Mouse (Mus musculus): Measurements from ENCODE around the gene Krt7. TPM values are rescaled to one million over a fixed set of nuclear protein-coding genes. Genes with fewer than 3 reads are reported as not detected.

Gene Krt7
- total and polyA plus RNA-seq, 3 experiments: 0.55 to 2.5 (median 0.81) TPM

GRCm38 (mm10) chr15:101454774-101455173, 43.9 kb downstream of the Krt7 start:
- Histone ChIP-seq H3K79me2 (replicated peaks; ENCODE audit: control insufficient read depth, extremely low read depth, insufficient read depth, poor library complexity, severe bottlenecking) (no peaks in the 10 kb centered on the region), H3K4me2 (ENCODE audit: insufficient read depth, low read depth, poor library complexity, severe bottlenecking) (no peak overlapping the region), H3K27me3 (replicated peaks) (peaks cover 78% of the 10 kb centered on the region), H3K9ac (ENCODE audit: insufficient read depth, low read depth) (no peak overlapping the region), H3K4me1 (ENCODE audit: control insufficient read depth in 1 of 2, insufficient read depth in 2 of 2) (no peaks in the 10 kb centered on the region), H3K9me3 (replicated peaks; ENCODE audit: low read length) (peaks cover 17% of the 10 kb centered on the region), H3K36me3 (replicated peaks in 1 of 2; ENCODE audit: control insufficient read depth in 1 of 2, insufficient read depth in 1 of 2, low read length in 1 of 2) (no peaks in the 10 kb centered on the region), H3K27ac (ENCODE audit: insufficient read depth, low read depth) (no peak overlapping the region), H3K4me3 (replicated peaks in 1 of 3; ENCODE audit: low read depth in 2 of 3, low read length in 2 of 3, poor library complexity in 1 of 3) (no peak overlapping the region)
- no peak for DNase-seq (ENCODE audit: extremely low read depth)
- in situ Hi-C loops (cut with MboI; ENCODE audit: low pct_ligation_motif_present, low pct_unique_long_range_greater_than_20kb, low sequenced_read_pairs) (loop anchor here (10.0 kb wide), 1 partner anchor 110 kb away; no protein-coding TSS in a partner anchor), dilution Hi-C loops (cut with MboI; ENCODE audit: extremely low pct_ligation_motif_present, extremely low pct_unique_long_range_greater_than_20kb, low sequenced_read_pairs) (no loop called here)
- TF ChIP-seq MXI1 (IDR thresholded peaks at IDR 0.05; ENCODE audit: low read depth, low read length) (no peak), ZMIZ1 (IDR thresholded peaks at IDR 0.05; ENCODE audit: low read depth, low read length) (no peak), BHLHE40 (IDR thresholded peaks at IDR 0.05; ENCODE audit: low read depth, low read length) (no peak), NELFE (IDR thresholded peaks at IDR 0.05; ENCODE audit: low read depth, low read length) (no peak)

GRCm38 (mm10) chr15:101455292-101455691, 44.4 kb downstream of the Krt7 start:
- H3K36me3 ChIP-seq (replicated peaks in 1 of 2; ENCODE audit: control insufficient read depth in 1 of 2, insufficient read depth in 1 of 2, low read length in 1 of 2): no peaks in the 10 kb centered on the region
- TF ChIP-seq ZKSCAN1 (IDR thresholded peaks at IDR 0.05; ENCODE audit: borderline replicate concordance, low read depth, low read length) (no peak), RCOR1 (conservative IDR thresholded peaks at IDR 0.05; ENCODE audit: low read depth, low read length) (no peak), EP300 (IDR thresholded peaks at IDR 0.05; ENCODE audit: low read length) (no peak), E2F4 (IDR thresholded peaks at IDR 0.05; ENCODE audit: insufficient replicate concordance, low read depth, low read length) (no peak), MAFK (IDR thresholded peaks at IDR 0.05; ENCODE audit: insufficient replicate concordance, low read length) (no peak), IRF4 (IDR thresholded peaks at IDR 0.05; ENCODE audit: low read depth, low read length) (no peak), CHD1 (IDR thresholded peaks at IDR 0.05; ENCODE audit: low read depth, low read length) (no peak), NELFE (IDR thresholded peaks at IDR 0.05; ENCODE audit: low read depth, low read length) (no peak), MAX (IDR thresholded peaks at IDR 0.05; ENCODE audit: low read length) (no peak)
- peaks cover 17% of the 10 kb centered on the region for H3K9me3 ChIP-seq (replicated peaks; ENCODE audit: low read length)
- H3K27ac ChIP-seq (ENCODE audit: insufficient read depth, low read depth): no peak overlapping the region
- DNase-seq (ENCODE audit: extremely low read depth): no peak
- dilution Hi-C loops (cut with MboI; ENCODE audit: extremely low pct_ligation_motif_present, extremely low pct_unique_long_range_greater_than_20kb, low sequenced_read_pairs): no loop called here
- no peak overlapping the region for H3K4me2 ChIP-seq (ENCODE audit: insufficient read depth, low read depth, poor library complexity, severe bottlenecking)
- no peaks in the 10 kb centered on the region for H3K4me1 ChIP-seq (ENCODE audit: control insufficient read depth in 1 of 2, insufficient read depth in 2 of 2)
- in situ Hi-C loops (cut with MboI; ENCODE audit: low pct_ligation_motif_present, low pct_unique_long_range_greater_than_20kb, low sequenced_read_pairs): loop anchor here (10.0 kb wide), 1 partner anchor 110 kb away; no protein-coding TSS in a partner anchor
- no peak overlapping the region for H3K9ac ChIP-seq (ENCODE audit: insufficient read depth, low read depth)
- H3K4me3 ChIP-seq (replicated peaks in 1 of 3; ENCODE audit: low read depth in 2 of 3, low read length in 2 of 3, poor library complexity in 1 of 3): no peak overlapping the region
- H3K79me2 ChIP-seq (replicated peaks; ENCODE audit: control insufficient read depth, extremely low read depth, insufficient read depth, poor library complexity, severe bottlenecking): no peaks in the 10 kb centered on the region
- H3K27me3 ChIP-seq (replicated peaks): peaks cover 76% of the 10 kb centered on the region

GRCm38 (mm10) chr15:101455891-101456290, 45.0 kb downstream of the Krt7 start:
- no peak for TF ChIP-seq RCOR1 (conservative IDR thresholded peaks at IDR 0.05; ENCODE audit: low read depth, low read length)
- no peak for TF ChIP-seq TBP (conservative IDR thresholded peaks at IDR 0.05; ENCODE audit: low read depth, low read length)
- TF ChIP-seq CTCF (conservative IDR thresholded peaks at IDR 0.05 in 1 of 2, IDR thresholded peaks at IDR 0.05 in 1 of 2; ENCODE audit: low read depth in 2 of 2, low read length in 2 of 2): no peak; a peak in 1 of 4 replicates
- TF ChIP-seq ETS1 (conservative IDR thresholded peaks at IDR 0.05; ENCODE audit: low read depth, low read length): no peak
- TF ChIP-seq MXI1 (IDR thresholded peaks at IDR 0.05; ENCODE audit: low read depth, low read length): no peak
- no peak for TF ChIP-seq MAZ (IDR thresholded peaks at IDR 0.05; ENCODE audit: low read depth, low read length)
- TF ChIP-seq USF1 (IDR thresholded peaks at IDR 0.05; ENCODE audit: low read depth, low read length): no peak
- no peak for TF ChIP-seq NRF1 (IDR thresholded peaks at IDR 0.05; ENCODE audit: low read depth, low read length)
- TF ChIP-seq KAT2A (IDR thresholded peaks at IDR 0.05; ENCODE audit: insufficient replicate concordance, low read length): no peak
- TF ChIP-seq RAD21 (IDR thresholded peaks at IDR 0.05; ENCODE audit: low read depth, low read length): no peak
- no peak for TF ChIP-seq PAX5 (IDR thresholded peaks at IDR 0.05; ENCODE audit: low read length)
- Histone ChIP-seq H3K79me2 (replicated peaks; ENCODE audit: control insufficient read depth, extremely low read depth, insufficient read depth, poor library complexity, severe bottlenecking) (no peaks in the 10 kb centered on the region), H3K9me3 (replicated peaks; ENCODE audit: low read length) (peaks cover 17% of the 10 kb centered on the region), H3K27me3 (replicated peaks) (peaks cover 74% of the 10 kb centered on the region), H3K27ac (ENCODE audit: insufficient read depth, low read depth) (no peak overlapping the region), H3K4me3 (replicated peaks in 1 of 3; ENCODE audit: low read depth in 2 of 3, low read length in 2 of 3, poor library complexity in 1 of 3) (no peak overlapping the region), H3K4me2 (ENCODE audit: insufficient read depth, low read depth, poor library complexity, severe bottlenecking) (no peak overlapping the region), H3K4me1 (ENCODE audit: control insufficient read depth in 1 of 2, insufficient read depth in 2 of 2) (no peaks in the 10 kb centered on the region), H3K36me3 (replicated peaks in 1 of 2; ENCODE audit: control insufficient read depth in 1 of 2, insufficient read depth in 1 of 2, low read length in 1 of 2) (no peaks in the 10 kb centered on the region), H3K9ac (ENCODE audit: insufficient read depth, low read depth) (no peak overlapping the region)
- in situ Hi-C loops (cut with MboI; ENCODE audit: low pct_ligation_motif_present, low pct_unique_long_range_greater_than_20kb, low sequenced_read_pairs): loop anchor here (10.0 kb wide), 1 partner anchor 111 kb away; no protein-coding TSS in a partner anchor
- DNase-seq (ENCODE audit: extremely low read depth): no peak
- dilution Hi-C loops (cut with MboI; ENCODE audit: extremely low pct_ligation_motif_present, extremely low pct_unique_long_range_greater_than_20kb, low sequenced_read_pairs): no loop called here
